Mouse (Mus musculus): Measurements from ENCODE around the gene Nkpd1. TPM values are rescaled to one million over a fixed set of nuclear protein-coding genes. Genes with fewer than 3 reads are reported as not detected.

Gene Nkpd1
- polyA plus RNA-seq, 1 experiment from 2014 or later, result 0.11 TPM

- Histone ChIP-seq H3K27me3 (ENCODE audit: control insufficient read depth, insufficient read depth, low read length) (no peaks in the 10 kb centered on the region), H3K4me2 (ENCODE audit: low read depth, low read length, severe bottlenecking) (no peak overlapping the region), H3K36me3 (ENCODE audit: control insufficient read depth, insufficient read depth, low read length) (no peaks in the 10 kb centered on the region), H3K9ac (ENCODE audit: low read length) (no peak overlapping the region), H3K4me3 (ENCODE audit: low read depth, low read length) (no peak overlapping the region), H3K27ac (ENCODE audit: low read depth, low read length) (no peak overlapping the region), H3K4me1 (replicated peaks; ENCODE audit: control insufficient read depth, insufficient read depth, low read length) (peaks cover 8% of the 10 kb centered on the region; the same call in 1 of the 2 replicates), H3K9me3 (ENCODE audit: control insufficient read depth, low read length) (no peaks in the 10 kb centered on the region)
- DNase-seq (ENCODE audit: low spot score) (no peak), ATAC-seq (replicated peaks; ENCODE audit: low FRiP score) (no peak)
- 80% methylated on average over 3 of the region's 3 CpGs for WGBS
Observed at GRCm38 (mm10) chr7:19546007-19546406, 28.4 kb downstream of the Nkpd1 start.

- 57% methylated on average over 2 of the region's 2 CpGs for WGBS
- no peaks in the 10 kb centered on the region for H3K27me3 ChIP-seq (ENCODE audit: control insufficient read depth, insufficient read depth, low read length)
- H3K9me3 ChIP-seq (ENCODE audit: control insufficient read depth, low read length), result no peaks in the 10 kb centered on the region
- H3K4me3 ChIP-seq (ENCODE audit: low read depth, low read length), result no peak overlapping the region
- DNase-seq (ENCODE audit: low spot score) (no peak), ATAC-seq (replicated peaks; ENCODE audit: low FRiP score) (no peak)
- no peaks in the 10 kb centered on the region; the same call in 1 of the 2 replicates for H3K36me3 ChIP-seq (ENCODE audit: control insufficient read depth, insufficient read depth, low read length)
- H3K9ac ChIP-seq (ENCODE audit: low read length), result no peak overlapping the region
- H3K4me2 ChIP-seq (ENCODE audit: low read depth, low read length, severe bottlenecking), result no peak overlapping the region
- H3K4me1 ChIP-seq (replicated peaks; ENCODE audit: control insufficient read depth, insufficient read depth, low read length), result no peaks in the 10 kb centered on the region
- H3K27ac ChIP-seq (ENCODE audit: low read depth, low read length), result no peak overlapping the region
Observed at GRCm38 (mm10) chr7:19547344-19547969, 29.8 kb downstream of the Nkpd1 start.

- Histone ChIP-seq H3K27ac (ENCODE audit: low read depth, low read length) (no peak overlapping the region), H3K4me2 (ENCODE audit: low read depth, low read length, severe bottlenecking) (no peak overlapping the region), H3K4me3 (ENCODE audit: low read depth, low read length) (no peak overlapping the region), H3K27me3 (ENCODE audit: control insufficient read depth, insufficient read depth, low read length) (no peaks in the 10 kb centered on the region), H3K9me3 (ENCODE audit: control insufficient read depth, low read length) (no peaks in the 10 kb centered on the region), H3K4me1 (replicated peaks; ENCODE audit: control insufficient read depth, insufficient read depth, low read length) (no peaks in the 10 kb centered on the region), H3K9ac (ENCODE audit: low read length) (no peak overlapping the region), H3K36me3 (ENCODE audit: control insufficient read depth, insufficient read depth, low read length) (no peaks in the 10 kb centered on the region; the same call in 1 of the 2 replicates)
- 89% methylated on average over 10 of the region's 10 CpGs for WGBS
- ATAC-seq (replicated peaks; ENCODE audit: low FRiP score) (no peak), DNase-seq (ENCODE audit: low spot score) (no peak)
Observed at GRCm38 (mm10) chr7:19549394-19549793, 31.8 kb downstream of the Nkpd1 start.

GRCm38 (mm10) chr7:19551634-19552033, 34.0 kb downstream of the Nkpd1 start:
- no peak for ATAC-seq (replicated peaks; ENCODE audit: low FRiP score)

GRCm38 (mm10) chr7:19552443-19552842, 34.8 kb downstream of the Nkpd1 start:
- DNase-seq (ENCODE audit: low spot score), result no peak
- Histone ChIP-seq H3K9ac (ENCODE audit: low read length) (no peak overlapping the region), H3K27me3 (ENCODE audit: control insufficient read depth, insufficient read depth, low read length) (no peaks in the 10 kb centered on the region), H3K9me3 (ENCODE audit: control insufficient read depth, low read length) (no peaks in the 10 kb centered on the region), H3K4me1 (replicated peaks; ENCODE audit: control insufficient read depth, insufficient read depth, low read length) (no peaks in the 10 kb centered on the region), H3K36me3 (ENCODE audit: control insufficient read depth, insufficient read depth, low read length) (no peaks in the 10 kb centered on the region; the same call in 1 of the 2 replicates), H3K4me2 (ENCODE audit: low read depth, low read length, severe bottlenecking) (no peak overlapping the region), H3K27ac (ENCODE audit: low read depth, low read length) (no peak overlapping the region), H3K4me3 (ENCODE audit: low read depth, low read length) (no peak overlapping the region)
- ATAC-seq (replicated peaks; ENCODE audit: low FRiP score), result no peak
- 86% methylated on average over 2 of the region's 2 CpGs for WGBS

More at GRCm38 (mm10) chr7:19551634-19552033, 34.0 kb downstream of the Nkpd1 start:
- no peak for DNase-seq (ENCODE audit: low spot score)
- Histone ChIP-seq H3K4me2 (ENCODE audit: low read depth, low read length, severe bottlenecking) (no peak overlapping the region), H3K27ac (ENCODE audit: low read depth, low read length) (no peak overlapping the region), H3K9ac (ENCODE audit: low read length) (no peak overlapping the region), H3K27me3 (ENCODE audit: control insufficient read depth, insufficient read depth, low read length) (no peaks in the 10 kb centered on the region), H3K36me3 (ENCODE audit: control insufficient read depth, insufficient read depth, low read length) (no peaks in the 10 kb centered on the region; the same call in 1 of the 2 replicates), H3K9me3 (ENCODE audit: control insufficient read depth, low read length) (no peaks in the 10 kb centered on the region), H3K4me3 (ENCODE audit: low read depth, low read length) (no peak overlapping the region), H3K4me1 (replicated peaks; ENCODE audit: control insufficient read depth, insufficient read depth, low read length) (no peaks in the 10 kb centered on the region)
- WGBS, result 90% methylated on average over 5 of the region's 5 CpGs

DNA sequence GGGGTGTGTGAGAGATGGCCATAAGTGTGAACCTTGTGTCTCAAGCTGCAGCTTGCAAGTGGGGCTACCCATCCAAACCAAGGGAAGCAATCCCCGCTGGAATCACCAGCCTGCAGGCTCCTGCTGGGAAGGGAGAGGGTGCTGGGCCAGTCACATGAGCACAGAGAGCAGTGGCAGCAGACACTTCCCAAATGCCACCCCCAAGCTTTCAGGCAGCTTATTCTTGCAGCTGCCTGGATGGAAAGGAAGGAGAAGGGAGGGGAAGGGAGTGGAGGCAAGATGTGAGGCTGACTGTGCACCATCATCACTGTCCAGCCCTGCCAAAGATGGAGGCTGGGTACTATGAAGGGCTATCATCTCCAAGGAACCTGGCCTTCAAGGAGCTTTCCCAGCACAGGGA, 36.5 kb downstream of the Nkpd1 start:
- no peak overlapping the region for H3K4me3 ChIP-seq (ENCODE audit: low read depth, low read length)
- 82% methylated on average over 1 of the region's 1 CpGs for WGBS
- H3K4me1 ChIP-seq (replicated peaks; ENCODE audit: control insufficient read depth, insufficient read depth, low read length), result peaks cover 2% of the 10 kb centered on the region; the same call in 1 of the 2 replicates
- H3K9me3 ChIP-seq (ENCODE audit: control insufficient read depth, low read length), result no peaks in the 10 kb centered on the region
- no peak overlapping the region for H3K4me2 ChIP-seq (ENCODE audit: low read depth, low read length, severe bottlenecking)
- no peak for ATAC-seq (replicated peaks; ENCODE audit: low FRiP score)
- H3K36me3 ChIP-seq (ENCODE audit: control insufficient read depth, insufficient read depth, low read length), result no peaks in the 10 kb centered on the region; the same call in 1 of the 2 replicates
- no peak for DNase-seq (ENCODE audit: low spot score)
- no peaks in the 10 kb centered on the region for H3K27me3 ChIP-seq (ENCODE audit: control insufficient read depth, insufficient read depth, low read length)
- H3K9ac ChIP-seq (ENCODE audit: low read length), result no peak overlapping the region
- no peak overlapping the region for H3K27ac ChIP-seq (ENCODE audit: low read depth, low read length)

GRCm38 (mm10) chr7:19557086-19557485, 39.4 kb downstream of the Nkpd1 start:
- Histone ChIP-seq H3K27me3 (ENCODE audit: control insufficient read depth, insufficient read depth, low read length) (no peaks in the 10 kb centered on the region), H3K4me2 (ENCODE audit: low read depth, low read length, severe bottlenecking) (no peak overlapping the region), H3K9me3 (ENCODE audit: control insufficient read depth, low read length) (no peaks in the 10 kb centered on the region), H3K36me3 (ENCODE audit: control insufficient read depth, insufficient read depth, low read length) (no peaks in the 10 kb centered on the region; the same call in 1 of the 2 replicates), H3K4me1 (replicated peaks; ENCODE audit: control insufficient read depth, insufficient read depth, low read length) (peaks cover 10% of the 10 kb centered on the region), H3K27ac (ENCODE audit: low read depth, low read length) (no peak overlapping the region), H3K4me3 (ENCODE audit: low read depth, low read length) (no peak overlapping the region), H3K9ac (ENCODE audit: low read length) (no peak overlapping the region)
- DNase-seq (ENCODE audit: low spot score) (no peak), ATAC-seq (replicated peaks; ENCODE audit: low FRiP score) (no peak)
- WGBS, result 98% methylated on average over 2 of the region's 2 CpGs

- DNase-seq (ENCODE audit: low spot score) (no peak), ATAC-seq (replicated peaks; ENCODE audit: low FRiP score) (no peak)
- no peaks in the 10 kb centered on the region for H3K36me3 ChIP-seq (ENCODE audit: control insufficient read depth, insufficient read depth, low read length)
- WGBS, result 92% methylated on average over 6 of the region's 6 CpGs
- H3K4me1 ChIP-seq (replicated peaks; ENCODE audit: control insufficient read depth, insufficient read depth, low read length), result peaks cover 11% of the 10 kb centered on the region
- H3K27me3 ChIP-seq (ENCODE audit: control insufficient read depth, insufficient read depth, low read length), result no peaks in the 10 kb centered on the region
- H3K4me3 ChIP-seq (ENCODE audit: low read depth, low read length), result no peak overlapping the region
- H3K4me2 ChIP-seq (ENCODE audit: low read depth, low read length, severe bottlenecking), result no peak overlapping the region
- H3K9ac ChIP-seq (ENCODE audit: low read length), result no peak overlapping the region
- no peaks in the 10 kb centered on the region for H3K9me3 ChIP-seq (ENCODE audit: control insufficient read depth, low read length)
- H3K27ac ChIP-seq (ENCODE audit: low read depth, low read length), result no peak overlapping the region
Observed at GRCm38 (mm10) chr7:19557982-19558900, 40.6 kb downstream of the Nkpd1 start.
